Mouse (Mus musculus): ENCODE results near the gene Rnasel.

The Rnasel gene

DNA sequence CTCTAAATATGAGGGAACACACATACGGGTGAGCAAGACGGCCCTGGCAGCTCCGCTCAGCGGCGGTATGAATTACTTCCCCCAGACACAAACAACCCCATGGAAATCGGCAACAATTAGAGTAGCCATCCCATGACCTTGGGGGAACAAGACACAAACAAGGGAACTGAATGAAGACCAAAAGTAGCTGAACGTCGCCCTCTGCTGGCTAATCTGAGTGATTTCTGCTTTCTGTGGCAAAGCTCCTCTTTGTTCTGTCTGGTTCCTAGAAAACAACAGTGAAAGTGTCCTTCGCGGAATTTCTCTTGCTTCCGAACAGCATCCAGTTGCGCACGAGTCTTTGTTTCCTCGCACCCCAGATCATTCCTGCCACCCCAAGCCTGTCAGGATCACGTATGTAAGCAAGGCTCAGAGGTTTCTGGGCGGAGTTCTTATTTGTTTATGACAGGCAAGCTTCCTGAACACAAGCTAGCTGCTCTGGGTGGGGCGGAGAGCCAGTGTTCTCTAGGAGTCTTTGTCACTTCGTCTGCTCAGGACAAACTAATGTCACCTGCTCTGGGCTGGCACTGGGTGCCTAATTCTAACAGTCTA lies at the start of gene Rnasel:
Gene Rnasel (plus strand): TSS at position 216 of the 591 bp plus-strand sequence.
- peak; percentile 91 for DNase-seq (ENCODE audit: low read depth, low spot score)

- DNase-seq (ENCODE audit: low read depth, low spot score): peak; percentile 49
Observed at GRCm38 (mm10) chr1:153700448-153701063, 48.7 kb upstream of the Rnasel start.

DNA sequence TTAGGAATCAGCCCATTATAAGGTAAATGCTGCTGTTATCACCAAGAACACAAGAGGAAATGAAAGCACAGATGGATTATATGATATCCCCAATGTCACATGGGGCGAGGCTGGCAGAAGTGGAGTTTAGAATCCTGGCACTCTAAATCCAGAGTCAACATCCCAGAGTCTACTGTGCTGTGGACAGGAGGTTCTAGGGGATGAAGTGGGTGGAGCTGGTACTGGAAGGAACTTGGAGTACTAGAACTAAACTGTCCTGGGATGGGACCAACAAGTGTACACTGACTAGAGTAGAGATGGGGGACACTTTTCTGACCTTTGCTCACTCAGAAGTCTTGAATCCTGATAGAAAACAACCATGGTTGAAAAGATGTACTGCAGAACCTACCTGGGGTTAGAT lies 47.8 kb upstream of the Rnasel start:
- no peak for DNase-seq (ENCODE audit: low read depth, low spot score)

- DNase-seq (ENCODE audit: low read depth, low spot score): no peak
Observed at GRCm38 (mm10) chr1:153702166-153702852, 46.9 kb upstream of the Rnasel start.

- DNase-seq (ENCODE audit: low read depth, low spot score): peak; percentile 18
Observed at GRCm38 (mm10) chr1:153702853-153703410, 46.3 kb upstream of the Rnasel start.

GRCm38 (mm10) chr1:153703445-153703991 lies 45.7 kb upstream of the Rnasel start:
- DNase-seq (ENCODE audit: low read depth, low spot score): peak; percentile 24

GRCm38 (mm10) chr1:153704174-153704573 lies 45.1 kb upstream of the Rnasel start:
- DNase-seq (ENCODE audit: low read depth, low spot score): no peak

DNA sequence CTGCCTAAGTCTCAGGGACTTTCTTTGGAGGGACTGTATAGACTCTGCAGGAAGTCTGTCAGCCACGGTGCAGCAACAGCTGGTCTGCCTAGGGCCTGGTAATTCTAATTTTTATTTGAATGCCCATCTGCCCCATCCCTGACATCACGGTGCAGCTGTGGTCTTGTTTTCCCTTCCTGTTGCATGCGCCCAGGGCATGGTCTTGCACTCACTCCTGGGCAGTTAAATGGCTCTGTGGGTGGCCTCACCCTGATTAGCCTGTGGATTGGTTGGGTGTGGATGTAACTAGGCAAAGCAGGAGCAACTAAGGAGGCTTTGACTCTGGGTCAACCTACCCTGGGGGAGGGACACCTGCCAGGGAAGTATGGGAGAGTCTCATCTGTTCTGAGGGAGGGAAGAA lies 44.2 kb upstream of the Rnasel start:
- DNase-seq (ENCODE audit: low read depth, low spot score): no peak

DNA sequence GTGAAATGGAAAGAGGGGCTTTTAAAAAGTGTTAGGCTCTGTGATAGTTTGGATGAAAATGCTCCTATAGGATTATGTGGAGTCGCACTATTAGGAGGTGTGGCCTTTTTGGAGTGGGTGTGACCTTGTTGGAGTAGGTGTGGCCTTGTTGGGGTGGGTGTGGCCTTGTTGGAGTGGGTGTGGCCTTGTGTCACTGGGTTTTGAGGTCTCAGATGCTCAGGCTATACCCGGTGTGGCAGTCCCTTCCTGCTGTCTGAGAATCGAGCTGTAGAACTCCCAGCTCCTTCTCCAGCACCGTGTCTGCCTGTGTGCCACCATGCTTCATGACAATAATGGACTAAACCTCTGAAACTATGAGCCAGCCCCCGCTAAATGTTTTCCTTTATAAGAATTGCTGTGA lies 40.6 kb upstream of the Rnasel start:
- no peak for DNase-seq (ENCODE audit: low read depth, low spot score)

- DNase-seq (ENCODE audit: low read depth, low spot score): peak; percentile 31
Observed at GRCm38 (mm10) chr1:153709451-153709850, 39.8 kb upstream of the Rnasel start.

- DNase-seq (ENCODE audit: low read depth, low spot score): no peak
Observed at GRCm38 (mm10) chr1:153711544-153712262, 37.5 kb upstream of the Rnasel start.

DNA sequence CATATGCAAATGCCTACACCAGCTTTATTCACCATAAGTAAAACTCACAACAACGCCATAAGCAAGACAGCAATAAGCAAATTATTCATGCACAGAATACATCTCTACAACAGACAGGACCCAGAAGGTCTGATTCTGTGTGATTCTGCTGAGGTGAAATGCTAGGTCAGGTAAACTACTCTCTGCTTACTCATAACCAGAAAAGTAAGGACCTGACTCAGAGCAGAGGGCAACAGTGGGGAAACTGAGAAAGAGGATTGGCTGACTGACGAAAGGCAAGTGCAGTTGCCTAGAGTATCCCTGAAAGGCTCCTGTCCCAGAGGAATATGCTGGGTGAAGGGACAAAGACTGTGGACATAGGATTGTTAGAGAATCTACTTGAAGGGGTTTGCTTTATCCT lies 36.6 kb upstream of the Rnasel start:
- no peak for DNase-seq (ENCODE audit: low read depth, low spot score)

GRCm38 (mm10) chr1:153717990-153718389 lies 31.2 kb upstream of the Rnasel start:
- DNase-seq (ENCODE audit: low read depth, low spot score): no peak

DNA sequence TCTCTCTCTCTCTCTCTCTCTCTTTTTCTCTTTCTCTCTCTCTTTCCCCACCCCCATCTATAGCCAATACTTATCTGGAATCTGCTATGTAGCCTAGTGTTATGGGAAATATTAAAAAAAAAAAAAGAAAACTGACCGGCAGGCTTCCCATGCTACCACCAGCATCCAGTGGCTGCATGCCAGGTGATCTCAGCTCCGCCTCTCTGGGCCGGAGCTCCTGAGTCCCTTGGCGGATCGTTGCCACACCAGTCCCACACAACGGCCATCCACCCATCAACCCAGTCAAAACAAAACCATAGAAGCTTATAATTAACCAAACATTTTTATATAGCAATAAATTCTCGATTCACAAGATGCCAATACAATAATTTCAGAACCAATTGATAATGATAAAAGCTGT lies 28.3 kb upstream of the Rnasel start:
- no peak for DNase-seq (ENCODE audit: low read depth, low spot score)

GRCm38 (mm10) chr1:153721565-153722310 lies 27.5 kb upstream of the Rnasel start:
- DNase-seq (ENCODE audit: low read depth, low spot score): no peak

- peak; percentile 92 for DNase-seq (ENCODE audit: low read depth, low spot score)
Observed at GRCm38 (mm10) chr1:153723426-153723825, 25.8 kb upstream of the Rnasel start.

- no peak for DNase-seq (ENCODE audit: low read depth, low spot score)
Observed at GRCm38 (mm10) chr1:153726636-153727035, 22.6 kb upstream of the Rnasel start.

- peak; percentile 35 for DNase-seq (ENCODE audit: low read depth, low spot score)
Observed at GRCm38 (mm10) chr1:153729806-153730205, 19.4 kb upstream of the Rnasel start.

DNA sequence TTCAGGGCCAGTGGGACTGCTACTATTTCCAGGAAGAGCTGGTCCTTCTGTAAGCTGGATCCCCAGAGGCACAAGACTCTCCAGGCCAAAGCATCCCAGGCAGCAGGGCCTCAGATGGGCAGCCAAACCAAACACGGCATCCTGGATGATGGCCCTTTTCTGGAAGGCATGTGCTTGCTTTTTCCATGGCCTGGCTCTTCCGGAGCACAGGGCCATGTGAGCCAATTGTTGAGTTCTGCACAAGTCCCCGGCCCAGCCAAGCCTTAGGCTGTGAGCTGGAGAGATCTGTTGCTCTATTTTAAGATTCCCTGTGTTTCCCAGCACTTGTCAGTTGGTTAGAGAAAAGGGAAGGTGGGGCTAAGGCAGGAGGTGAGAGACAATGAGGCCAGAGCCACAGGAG lies 18.6 kb upstream of the Rnasel start:
- no peak for DNase-seq (ENCODE audit: low read depth, low spot score)

DNA sequence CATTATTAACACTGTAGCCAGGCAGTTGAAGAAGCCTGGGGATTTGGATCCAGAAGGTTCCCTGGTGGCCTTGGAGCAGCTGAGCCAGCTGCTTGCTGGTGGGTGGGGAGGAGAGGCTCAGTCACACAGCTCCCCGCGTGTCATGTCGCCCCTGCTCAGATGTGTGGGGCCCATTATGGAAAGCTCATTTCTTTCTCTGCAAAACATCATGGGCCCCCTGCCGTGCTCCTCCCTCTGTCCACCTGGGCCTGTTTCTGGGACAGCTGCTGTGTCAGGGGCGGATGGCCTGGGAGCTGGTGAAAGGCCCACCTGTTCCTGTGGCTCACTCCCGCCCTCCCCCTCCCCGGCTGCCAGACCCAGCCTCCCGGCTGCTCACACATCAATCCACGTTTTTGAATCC lies 16.0 kb upstream of the Rnasel start:
- DNase-seq (ENCODE audit: low read depth, low spot score): no peak

DNA sequence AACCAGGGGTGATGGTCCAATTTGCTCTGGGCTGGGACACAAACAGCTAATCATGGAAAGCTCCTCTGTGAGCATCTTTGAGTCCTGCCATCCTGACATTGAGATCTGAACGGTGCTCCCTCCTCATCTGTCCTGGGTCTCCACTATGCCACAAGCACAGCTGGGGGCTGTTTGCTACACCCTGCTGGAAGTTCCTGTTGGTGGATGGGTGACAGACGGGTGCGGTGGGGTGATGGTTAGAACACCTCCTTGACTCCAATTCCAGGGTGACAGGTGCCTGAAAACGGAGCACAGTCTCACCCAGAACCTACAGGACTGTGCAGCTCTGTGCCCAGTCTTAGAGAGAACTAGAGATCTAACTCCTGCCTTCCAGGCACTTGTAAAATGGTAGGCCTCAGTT lies 14.4 kb upstream of the Rnasel start:
- no peak for DNase-seq (ENCODE audit: low read depth, low spot score)

Measured in CD4-positive, CD25-positive, alpha-beta regulatory T cell, adult 2 months (primary cell).